Mouse (Mus musculus): ENCODE results near the gene Ano4. TPM values are rescaled to one million over a fixed set of nuclear protein-coding genes. Genes with fewer than 3 reads are reported as not detected.

The Ano4 gene
- total RNA-seq, 2 experiments from 2014 or later: 0.30 to 0.35 TPM

DNA sequence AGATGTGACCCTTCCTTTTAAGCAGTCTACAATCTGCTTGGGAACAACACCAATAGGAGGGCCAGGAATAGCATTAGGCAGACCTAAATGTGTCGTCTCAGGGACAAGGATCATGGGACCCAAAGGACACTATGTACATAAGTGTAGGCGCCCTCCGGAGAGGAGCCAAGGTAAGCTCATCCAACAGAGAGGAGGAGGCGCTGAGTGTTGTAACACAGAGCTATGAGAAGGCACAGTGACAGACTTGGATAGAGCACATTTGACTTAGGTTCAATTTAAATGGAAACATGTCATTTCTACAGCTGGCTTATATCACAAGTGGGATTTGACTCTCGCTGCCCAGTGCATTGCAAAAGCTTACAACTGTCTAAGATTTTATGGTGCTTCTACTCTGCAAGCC is 376.0 kb downstream of the Ano4 start:
- DNase-seq (ENCODE audit: low spot score in 2 of 2): no peak

- DNase-seq (ENCODE audit: low spot score in 2 of 2): no peak
Observed at GRCm38 (mm10) chr10:88960791-88961190, 383.8 kb downstream of the Ano4 start.

DNA sequence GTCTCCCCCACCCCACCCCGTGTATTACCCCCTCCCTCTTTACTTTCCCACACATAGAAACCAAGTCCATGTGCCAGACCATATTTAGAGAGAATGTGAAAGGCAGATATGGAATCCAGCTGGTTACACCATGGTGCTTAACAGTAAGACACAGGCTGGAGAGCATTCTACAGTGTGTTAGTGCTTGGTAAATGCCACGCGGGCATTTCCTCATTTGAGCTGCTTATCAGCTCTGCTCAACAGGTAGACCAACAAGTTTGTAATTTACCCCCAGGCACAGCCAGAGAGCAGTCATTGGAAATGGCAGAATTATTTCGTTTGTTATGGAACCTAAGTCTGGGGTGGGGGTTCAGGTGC is 394.3 kb downstream of the Ano4 start:
- no peak for DNase-seq (ENCODE audit: low spot score in 2 of 2)

DNA sequence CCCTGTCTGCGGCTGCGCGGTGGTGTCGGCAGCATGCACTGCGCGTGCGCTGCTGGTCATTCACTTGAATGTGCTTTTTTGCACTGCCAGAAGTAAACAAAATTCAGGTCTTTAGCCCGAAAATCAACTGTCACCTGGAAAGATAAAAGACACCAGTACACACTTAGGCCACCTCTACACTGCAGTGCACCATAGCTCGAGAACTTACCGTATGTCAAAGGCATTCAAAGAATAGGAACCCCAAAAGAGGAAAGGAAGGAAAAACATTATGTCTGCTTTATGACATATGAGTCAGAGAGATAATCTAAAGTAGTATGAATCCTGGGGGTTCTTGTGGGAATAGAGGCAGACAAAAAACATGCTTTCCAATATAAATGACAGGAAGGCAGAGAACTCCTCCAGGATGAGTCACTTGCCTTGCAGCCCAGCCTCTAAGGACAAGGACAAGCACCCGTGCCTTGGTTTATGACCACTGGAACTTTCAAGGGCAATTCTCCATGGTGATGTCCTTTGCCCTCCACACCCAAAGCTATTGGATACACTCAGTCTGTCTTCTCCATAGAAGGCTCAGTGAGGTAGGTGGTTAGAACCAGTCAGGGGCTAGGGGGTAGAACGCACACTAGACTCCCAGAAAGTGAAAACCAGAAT is 394.8 kb downstream of the Ano4 start:
- DNase-seq (ENCODE audit: low spot score in 2 of 2): no peak

Other genes starting within 250 kb of the Ano4 start
- gene Gas2l3, start 99.2 kb upstream of the Ano4 start, total RNA-seq (2021): 1 to 10 TPM; 2.2 TPM
- gene Nr1h4, start 188.8 kb upstream of the Ano4 start, total RNA-seq (2021): 10 to 100 TPM in 1 of 2 experiments, 1 to 10 TPM in 1; 6.7 to 17.2 TPM